Mouse (Mus musculus) monocyte, adult 5-6 weeks (primary cell): ENCODE data around the gene Flt3. TPM values are rescaled to one million over a fixed set of nuclear protein-coding genes. Genes with fewer than 3 reads are reported as not detected.

ENCODE experiments used
- ATAC-seq: fragments of 153-309, 156-312 bp; replicated peaks from 2 replicates; pipeline ENCODE4 v1.8.0; 2017; ENCODE audit warnings: mild to moderate bottlenecking; ENCODE audit not compliant: low TSS enrichment, insufficient number of reproducible peaks, severe bottlenecking, poor library complexity, low FRiP score
- total RNA-seq: library from RNA; stranded (forward); fragments of 200-1000, 200-491, 200-594 nt; gene quantifications from 3 replicates; pipeline ENCODE4 v1.2.3, GENCODE M21; 2017

The Flt3 gene
- total RNA-seq, 1 experiment from 2014 or later: 3.9 TPM

DNA sequence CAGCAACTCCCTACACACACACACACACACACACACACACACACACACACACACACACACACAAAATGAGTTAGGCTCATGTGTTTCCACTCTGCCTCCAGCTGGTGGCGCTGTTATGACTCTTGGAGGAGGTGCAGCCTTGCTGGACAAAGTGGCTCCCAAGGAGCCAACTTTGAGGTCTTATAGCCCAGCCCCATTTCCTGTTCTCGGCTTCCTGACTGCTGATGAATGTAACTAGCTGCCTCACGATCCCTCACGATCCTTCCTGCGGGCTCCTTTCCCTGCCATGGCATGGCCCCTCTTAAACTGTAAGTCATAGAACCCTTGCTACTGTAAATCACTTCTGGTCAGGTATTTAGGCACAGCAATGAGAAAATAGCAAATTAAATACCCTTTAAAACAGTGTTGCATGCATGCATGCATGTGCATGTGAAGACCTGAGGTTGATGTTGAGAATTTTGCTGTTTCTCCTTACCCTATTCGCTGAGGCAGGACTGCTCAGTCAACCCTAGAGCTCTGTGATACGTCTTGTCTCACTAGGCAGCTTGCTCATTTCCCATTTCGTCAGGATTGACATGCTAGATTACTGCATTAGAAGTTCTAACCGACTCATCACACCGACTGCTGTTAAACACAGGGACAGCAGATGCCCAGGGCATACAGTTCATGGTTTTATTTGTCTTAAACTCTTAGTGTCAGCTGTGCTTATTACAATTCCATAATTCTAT lies 18.3 kb upstream of the Flt3 start:
- ATAC-seq: peak; percentile 93

DNA sequence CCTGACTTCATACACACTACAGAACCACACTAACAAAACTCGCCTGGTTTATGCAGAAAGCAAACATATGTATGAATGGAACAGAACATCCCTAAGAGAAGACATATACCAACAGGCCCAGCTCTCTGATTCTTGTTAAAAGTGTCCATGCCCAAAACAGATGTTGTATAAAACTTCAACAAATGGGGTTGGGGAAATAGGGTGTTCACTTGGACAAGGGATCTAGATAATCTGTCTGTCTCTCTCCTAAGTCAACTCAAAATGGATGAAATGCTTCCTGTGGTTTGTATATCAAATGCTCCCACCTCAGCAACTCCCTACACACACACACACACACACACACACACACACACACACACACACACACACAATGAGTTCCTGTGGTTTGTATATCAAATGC lies 17.7 kb upstream of the Flt3 start:
- ATAC-seq: no peak

GRCm38 (mm10) chr5:147410585-147410984 lies 10.3 kb upstream of the Flt3 start:
- no peak for ATAC-seq

- ATAC-seq: no peak
Measured at GRCm38 (mm10) chr5:147408731-147409130, 8.4 kb upstream of the Flt3 start.

DNA sequence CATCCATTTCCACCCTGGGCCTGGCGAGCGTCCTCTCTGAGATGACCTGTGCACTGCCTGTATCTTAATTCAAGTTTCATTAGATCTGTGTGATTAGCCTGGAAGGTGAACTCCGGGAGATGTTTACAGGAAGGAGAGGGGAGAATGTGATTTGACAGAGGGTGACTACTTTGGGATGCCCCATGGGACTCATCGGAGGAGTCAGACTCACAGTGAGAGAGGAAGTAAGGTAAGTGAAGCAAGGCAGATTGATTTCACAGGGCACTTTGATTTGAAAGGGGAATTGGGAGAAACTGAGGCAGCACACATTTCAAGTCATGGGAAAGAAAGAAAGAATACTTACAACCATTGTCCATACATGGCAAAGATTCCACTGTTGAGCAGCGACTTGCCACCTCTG lies 5.8 kb upstream of the Flt3 start:
- no peak for ATAC-seq

- ATAC-seq: no peak
Measured at GRCm38 (mm10) chr5:147402505-147402904, 2.2 kb upstream of the Flt3 start.

DNA sequence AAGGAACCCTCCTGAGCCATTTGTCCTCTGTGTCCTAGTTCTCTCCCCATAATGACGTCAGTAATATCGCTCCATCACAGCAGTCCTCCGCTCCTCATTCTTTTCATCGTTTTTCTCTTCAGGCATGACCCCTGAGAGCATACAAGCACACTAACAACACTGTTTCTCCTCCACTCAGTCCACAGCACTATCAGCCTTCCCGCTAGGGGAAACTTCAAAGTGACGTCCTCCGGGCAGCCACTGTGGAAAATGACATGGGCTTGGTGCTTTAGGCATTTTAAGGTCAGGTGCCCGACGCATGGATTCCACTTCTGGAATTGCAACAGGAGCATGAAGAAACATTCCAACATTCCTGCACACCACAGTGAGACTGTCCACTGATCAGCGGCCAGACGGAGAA lies 735 bp upstream of the Flt3 start:
- no peak for ATAC-seq

- ATAC-seq: peak; percentile 38; the same call in 1 of the 2 replicates
Measured at GRCm38 (mm10) chr5:147400505-147400979, 253 bp upstream of the Flt3 start.

DNA sequence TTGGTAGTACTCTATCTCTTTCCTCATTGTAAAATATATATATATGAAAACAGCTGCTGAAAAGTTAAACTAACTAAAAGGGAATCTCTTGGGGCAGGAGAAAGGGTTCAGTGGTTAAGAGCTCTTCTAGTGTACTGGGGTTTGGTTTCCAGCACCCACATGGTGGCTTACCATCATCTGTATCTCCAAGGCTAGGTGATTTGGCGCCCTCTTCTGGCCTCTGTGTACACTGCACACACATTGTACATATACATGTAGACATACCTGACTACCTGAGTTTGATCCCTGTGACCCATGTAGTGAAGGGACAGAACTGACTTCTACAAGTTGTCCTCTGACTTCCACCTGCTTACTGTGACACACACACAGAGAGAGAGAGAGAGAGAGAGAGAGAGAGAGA lies 5.2 kb downstream of the Flt3 start:
- no peak for ATAC-seq

DNA sequence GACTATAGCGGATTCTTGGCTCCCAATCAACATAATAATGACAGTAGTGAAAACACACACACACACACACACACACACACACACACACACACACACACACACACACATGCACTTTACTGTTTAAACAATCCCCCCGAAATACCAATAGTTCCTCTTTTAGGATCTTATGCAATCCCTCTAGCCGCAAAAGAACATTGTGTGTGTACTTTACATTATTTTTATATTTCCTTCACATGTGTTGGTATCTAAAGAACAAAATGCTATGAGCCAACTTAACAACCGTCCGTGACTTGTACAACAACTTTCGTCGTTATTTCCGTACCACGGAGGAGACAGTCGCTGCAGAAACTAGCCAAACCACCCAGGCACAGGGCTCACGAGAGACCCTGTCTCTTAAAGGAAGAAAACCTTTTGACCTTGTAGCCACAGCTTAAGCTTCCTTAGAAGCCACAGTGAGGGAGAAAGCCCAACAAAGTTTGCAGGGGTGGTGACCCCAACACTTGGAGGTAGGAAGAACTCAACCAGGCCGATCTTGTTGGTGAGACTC lies 7.5 kb downstream of the Flt3 start:
- peak; percentile 52 for ATAC-seq

DNA sequence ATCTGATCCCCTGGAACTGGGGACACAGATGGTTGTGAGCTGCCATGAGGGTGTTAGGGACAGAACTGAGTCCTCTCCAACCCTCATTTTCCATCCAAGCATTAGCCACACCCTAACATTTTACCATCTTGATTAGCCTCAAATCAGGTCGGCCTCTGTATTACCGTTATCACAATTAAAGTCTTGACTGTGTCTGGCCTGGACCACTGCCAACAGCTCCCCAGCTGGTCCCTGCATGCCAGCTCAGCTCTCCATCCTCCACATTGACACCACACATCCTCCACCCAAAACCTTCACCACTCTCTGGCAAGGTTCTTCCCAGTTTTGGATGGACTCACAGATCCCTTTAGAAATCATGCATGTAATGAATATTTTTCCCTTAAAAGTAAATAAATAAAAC lies 9.5 kb downstream of the Flt3 start:
- no peak for ATAC-seq

- peak; percentile 58; the same call in 1 of the 2 replicates for ATAC-seq
Measured at GRCm38 (mm10) chr5:147389052-147389451, 11.2 kb downstream of the Flt3 start.

- no peak for ATAC-seq
Measured at GRCm38 (mm10) chr5:147388376-147389008, 11.8 kb downstream of the Flt3 start.

- ATAC-seq: no peak
Measured at GRCm38 (mm10) chr5:147386865-147387264, 13.4 kb downstream of the Flt3 start.

GRCm38 (mm10) chr5:147381396-147381795 lies 18.9 kb downstream of the Flt3 start:
- no peak for ATAC-seq

- no peak for ATAC-seq
Measured at GRCm38 (mm10) chr5:147379481-147379880, 20.8 kb downstream of the Flt3 start.

DNA sequence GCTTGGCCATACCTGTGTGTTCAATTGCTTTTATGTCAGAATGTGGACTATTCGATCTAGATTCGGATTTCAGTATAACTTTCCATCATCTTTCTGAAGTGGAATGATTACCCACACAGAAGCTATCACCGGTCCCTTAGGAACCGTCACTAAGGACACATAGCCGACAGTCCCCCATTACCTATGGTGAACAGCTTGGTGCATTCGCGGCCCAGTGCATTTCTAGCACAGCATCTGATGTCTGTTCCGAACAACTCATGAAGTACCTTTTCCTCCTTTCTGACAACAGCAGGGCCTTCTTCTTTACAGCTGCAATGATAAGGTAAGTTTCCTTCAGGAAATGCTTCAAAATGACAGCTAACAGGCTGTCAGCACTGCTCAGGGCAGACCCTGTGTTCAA lies 30.0 kb downstream of the Flt3 start:
- ATAC-seq: no peak

- ATAC-seq: no peak
Measured at GRCm38 (mm10) chr5:147368221-147368620, 32.1 kb downstream of the Flt3 start.

DNA sequence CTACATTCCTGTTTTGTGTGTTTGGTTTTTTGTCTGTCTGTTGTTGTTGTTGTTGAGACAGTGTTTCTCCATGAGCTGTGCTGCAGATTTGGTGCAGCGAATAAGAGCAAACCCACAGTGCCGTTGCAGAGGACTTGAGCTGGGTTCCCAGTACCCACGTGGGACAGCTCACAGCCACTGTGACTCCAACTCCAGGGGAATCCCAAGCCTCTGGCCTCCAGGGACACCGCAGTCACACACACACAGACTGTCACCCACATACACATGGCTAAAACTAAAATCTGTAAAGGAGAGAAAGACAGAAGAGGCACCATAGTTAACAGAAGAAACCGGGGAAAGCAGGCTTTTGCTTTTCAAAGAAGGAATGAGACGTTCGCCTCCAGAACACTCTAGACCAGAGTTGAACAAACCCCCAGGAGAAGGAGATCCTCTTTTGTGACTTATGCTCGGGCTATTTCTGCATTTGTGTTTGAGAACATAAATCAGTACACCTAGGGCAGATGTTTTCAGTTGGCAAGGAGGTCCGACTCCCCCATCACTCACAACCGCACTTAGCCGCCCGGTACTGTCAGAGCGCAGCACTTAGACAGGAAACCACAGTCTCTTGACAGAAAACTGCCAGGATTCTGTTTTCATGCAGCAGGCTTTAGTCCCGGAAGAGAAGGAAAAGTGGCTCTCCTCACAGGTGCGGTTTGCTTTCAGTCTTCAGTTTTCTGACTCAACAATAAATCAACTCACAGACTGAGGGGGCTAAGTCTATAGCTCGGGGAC lies 34.1 kb downstream of the Flt3 start:
- ATAC-seq: no peak
